Mouse (Mus musculus) hindbrain, embryonic 10.5 days (tissue): ENCODE results near the gene Arhgap15. TPM values are rescaled to one million over a fixed set of nuclear protein-coding genes. Genes with fewer than 3 reads are reported as not detected.

Source experiments
- DNase-seq: peaks from one replicate; pipeline ENCODE4 v3.0.0-alpha.2; 2017; ENCODE audit warnings: low spot score
- H3K27ac ChIP-seq: fragments of 300-500 bp; sonication (generic); 2 replicates; pipeline ENCODE4 v1.5.1; 2016; ENCODE audit warnings: mild to moderate bottlenecking, moderate library complexity
- H3K27me3 ChIP-seq: fragments of 300-500 bp; sonication (generic); 2 replicates; pipeline ENCODE4 v1.6.1; 2016; ENCODE audit warnings: mild to moderate bottlenecking; ENCODE audit not compliant: poor library complexity, insufficient read depth, severe bottlenecking
- H3K36me3 ChIP-seq: fragments of 300-500 bp; sonication (generic); 2 replicates; pipeline ENCODE4 v1.6.1; 2016; ENCODE audit warnings: mild to moderate bottlenecking, moderate library complexity
- H3K4me1 ChIP-seq: fragments of 300-500 bp; sonication (generic); replicated peaks from 2 replicates; pipeline ENCODE4 v1.6.1; 2016; ENCODE audit warnings: mild to moderate bottlenecking
- H3K4me3 ChIP-seq: fragments of 300-500 bp; sonication (generic); 2 replicates; pipeline ENCODE4 v1.5.1; 2016; ENCODE audit warnings: mild to moderate bottlenecking, moderate library complexity
- H3K9me3 ChIP-seq: fragments of 300-500 bp; sonication (generic); 2 replicates; pipeline ENCODE4 v1.6.1; 2016; ENCODE audit warnings: mild to moderate bottlenecking, moderate library complexity
- WGBS: fragments of 180-500 bp; shearing (Covaris S2); methylation state at CpG from one replicate; pipeline ENCODE4 v1.1.7; 2016; 5-methylcytosine and 5-hydroxymethylcytosine counted together
- polyA plus RNA-seq: library from polyadenylated mRNA; unstranded; fragments of >200 nt; fragmentation: Nextera tagmentation; extraction: Ambion mirVana; gene quantifications from 2 replicates; pipeline ENCODE4 v1.2.1, GENCODE M21; 2016

The Arhgap15 gene
- polyA plus RNA-seq, 1 experiment from 2014 or later = 0.72 TPM

GRCm38 (mm10) chr2:44147486-44147885, 398.9 kb downstream of the Arhgap15 start:
- H3K27me3 ChIP-seq = no peaks in the 10 kb centered on the region
- H3K9me3 ChIP-seq = no peaks in the 10 kb centered on the region
- no peaks in the 10 kb centered on the region for H3K36me3 ChIP-seq
- H3K27ac ChIP-seq = no peak overlapping the region
- no peak overlapping the region for H3K4me3 ChIP-seq
- H3K4me1 ChIP-seq = 0 out of 2 replicates have a peak, but pooled peaks cover 5% of the 10 kb centered on the region
- no peak for DNase-seq
- WGBS = 76% methylated on average over 5 of the region's 5 CpGs

GRCm38 (mm10) chr2:44147971-44148370, 399.3 kb downstream of the Arhgap15 start:
- no peak for DNase-seq
- H3K4me1 ChIP-seq = 0 out of 2 replicates have a peak, but pooled peaks cover 5% of the 10 kb centered on the region
- no peak overlapping the region for H3K27ac ChIP-seq
- H3K27me3 ChIP-seq = no peaks in the 10 kb centered on the region
- no peak overlapping the region for H3K4me3 ChIP-seq
- WGBS = 44% methylated on average over 7 of the region's 7 CpGs
- no peaks in the 10 kb centered on the region for H3K9me3 ChIP-seq
- H3K36me3 ChIP-seq = no peaks in the 10 kb centered on the region

GRCm38 (mm10) chr2:44148550-44149100, 400.0 kb downstream of the Arhgap15 start:
- H3K27ac ChIP-seq = no peak overlapping the region
- no peaks in the 10 kb centered on the region for H3K9me3 ChIP-seq
- H3K4me3 ChIP-seq = no peak overlapping the region
- H3K36me3 ChIP-seq = no peaks in the 10 kb centered on the region
- H3K27me3 ChIP-seq = no peaks in the 10 kb centered on the region
- 70% methylated on average over 7 of the region's 7 CpGs for WGBS
- H3K4me1 ChIP-seq = 0 out of 2 replicates have a peak, but pooled peaks cover 5% of the 10 kb centered on the region
- no peak for DNase-seq

GRCm38 (mm10) chr2:44152301-44152700, 403.7 kb downstream of the Arhgap15 start:
- Histone ChIP-seq H3K4me3 (no peak overlapping the region), H3K27me3 (no peaks in the 10 kb centered on the region), H3K4me1 (0 out of 2 replicates have a peak, but pooled peaks cover 5% of the 10 kb centered on the region), H3K27ac (no peak overlapping the region), H3K9me3 (no peaks in the 10 kb centered on the region), H3K36me3 (no peaks in the 10 kb centered on the region)
- 80% methylated on average over 1 of the region's 1 CpGs for WGBS
- DNase-seq = no peak

GRCm38 (mm10) chr2:44160358-44160757, 411.7 kb downstream of the Arhgap15 start:
- no peak overlapping the region for H3K4me3 ChIP-seq
- H3K9me3 ChIP-seq = no peaks in the 10 kb centered on the region
- no peaks in the 10 kb centered on the region for H3K4me1 ChIP-seq
- H3K27ac ChIP-seq = no peak overlapping the region
- no peaks in the 10 kb centered on the region for H3K27me3 ChIP-seq
- no peaks in the 10 kb centered on the region for H3K36me3 ChIP-seq
- WGBS = 61% methylated on average over 4 of the region's 4 CpGs
- DNase-seq = no peak

- Histone ChIP-seq H3K4me3 (no peak overlapping the region), H3K4me1 (no peaks in the 10 kb centered on the region), H3K27me3 (no peaks in the 10 kb centered on the region), H3K36me3 (no peaks in the 10 kb centered on the region), H3K27ac (no peak overlapping the region), H3K9me3 (no peaks in the 10 kb centered on the region)
- whole genome bisulfite sequencing = 59% methylated on average over 3 of the region's 3 CpGs
- no peak for DNase-seq
Measured at GRCm38 (mm10) chr2:44165789-44166188, 417.2 kb downstream of the Arhgap15 start.

- no peak for DNase-seq
- no peaks in the 10 kb centered on the region for H3K4me1 ChIP-seq
- WGBS = 88% methylated on average over 4 of the region's 4 CpGs
- H3K27ac ChIP-seq = no peak overlapping the region
- H3K4me3 ChIP-seq = no peak overlapping the region
- H3K9me3 ChIP-seq = no peaks in the 10 kb centered on the region
- no peaks in the 10 kb centered on the region for H3K36me3 ChIP-seq
- H3K27me3 ChIP-seq = no peaks in the 10 kb centered on the region
Measured at GRCm38 (mm10) chr2:44166716-44167115, 418.1 kb downstream of the Arhgap15 start.

GRCm38 (mm10) chr2:44184476-44184875, 435.9 kb downstream of the Arhgap15 start:
- Histone ChIP-seq H3K36me3 (no peaks in the 10 kb centered on the region), H3K27ac (no peak overlapping the region), H3K9me3 (no peaks in the 10 kb centered on the region), H3K4me3 (no peak overlapping the region), H3K4me1 (peaks cover 6% of the 10 kb centered on the region; the same call in 1 of the 2 replicates), H3K27me3 (no peaks in the 10 kb centered on the region)
- no peak for DNase-seq
- WGBS = 85% methylated on average over 10 of the region's 10 CpGs

GRCm38 (mm10) chr2:44190749-44191148, 442.1 kb downstream of the Arhgap15 start:
- H3K4me1 ChIP-seq = no peaks in the 10 kb centered on the region
- 84% methylated on average over 9 of the region's 9 CpGs for WGBS
- no peaks in the 10 kb centered on the region for H3K9me3 ChIP-seq
- DNase-seq = no peak
- no peak overlapping the region for H3K4me3 ChIP-seq
- no peak overlapping the region for H3K27ac ChIP-seq
- H3K27me3 ChIP-seq = no peaks in the 10 kb centered on the region
- no peaks in the 10 kb centered on the region for H3K36me3 ChIP-seq

- Histone ChIP-seq H3K4me3 (no peak overlapping the region), H3K36me3 (no peaks in the 10 kb centered on the region), H3K27ac (no peak overlapping the region), H3K4me1 (no peaks in the 10 kb centered on the region), H3K27me3 (no peaks in the 10 kb centered on the region), H3K9me3 (no peaks in the 10 kb centered on the region)
- 92% methylated on average over 3 of the region's 3 CpGs for WGBS
- no peak for DNase-seq
Measured at GRCm38 (mm10) chr2:44192058-44192457, 443.4 kb downstream of the Arhgap15 start.

- WGBS = 91% methylated on average over 7 of the region's 7 CpGs
- Histone ChIP-seq H3K36me3 (no peaks in the 10 kb centered on the region), H3K27ac (no peak overlapping the region), H3K27me3 (no peaks in the 10 kb centered on the region), H3K4me1 (peaks cover 9% of the 10 kb centered on the region), H3K4me3 (no peak overlapping the region), H3K9me3 (no peaks in the 10 kb centered on the region)
- DNase-seq = no peak
Measured at GRCm38 (mm10) chr2:44215506-44215905, 466.9 kb downstream of the Arhgap15 start.

- Histone ChIP-seq H3K27ac (peak overlapping the region; percentile 23), H3K36me3 (no peaks in the 10 kb centered on the region), H3K9me3 (no peaks in the 10 kb centered on the region), H3K4me1 (peaks cover 21% of the 10 kb centered on the region), H3K27me3 (no peaks in the 10 kb centered on the region), H3K4me3 (no peak overlapping the region)
- DNase-seq = no peak
- WGBS = 67% methylated on average over 6 of the region's 6 CpGs
Measured at GRCm38 (mm10) chr2:44217811-44218210, 469.2 kb downstream of the Arhgap15 start.

GRCm38 (mm10) chr2:44218317-44218716, 469.7 kb downstream of the Arhgap15 start:
- Histone ChIP-seq H3K9me3 (no peaks in the 10 kb centered on the region), H3K4me3 (no peak overlapping the region), H3K27me3 (no peaks in the 10 kb centered on the region), H3K36me3 (no peaks in the 10 kb centered on the region), H3K27ac (peak overlapping the region; percentile 23; the same call in 1 of the 2 replicates), H3K4me1 (peaks cover 26% of the 10 kb centered on the region)
- 24% methylated on average over 8 of the region's 8 CpGs for WGBS
- DNase-seq = peak; percentile 16

- peaks cover 33% of the 10 kb centered on the region for H3K4me1 ChIP-seq
- no peaks in the 10 kb centered on the region for H3K36me3 ChIP-seq
- DNase-seq = no peak
- H3K4me3 ChIP-seq = no peak overlapping the region
- peak overlapping the region; percentile 50; the same call in 1 of the 2 replicates for H3K27ac ChIP-seq
- H3K9me3 ChIP-seq = no peaks in the 10 kb centered on the region
- H3K27me3 ChIP-seq = no peaks in the 10 kb centered on the region
- WGBS = 71% methylated on average over 2 of the region's 2 CpGs
Measured at GRCm38 (mm10) chr2:44221686-44222085, 473.1 kb downstream of the Arhgap15 start.
